Mouse (Mus musculus) limb, embryonic 11.5 days (tissue): Measurements from ENCODE around the gene Clec12a. TPM values are rescaled to one million over a fixed set of nuclear protein-coding genes. Genes with fewer than 3 reads are reported as not detected.

ENCODE experiments used
- ATAC-seq: fragments of 200-750 bp; cut with Nextera tagmentation; 2 replicates; pipeline ENCODE4 v1.8.0; 2017; ENCODE audit warnings: low read depth; ENCODE audit not compliant: insufficient number of reproducible peaks, low FRiP score, low TSS enrichment
- DNase-seq: peaks from one replicate; pipeline ENCODE4 v3.0.0-alpha.2; 2015; ENCODE audit warnings: low spot score
- H3K27ac ChIP-seq: fragments of 300-500 bp; sonication (generic); replicated peaks from 2 replicates; pipeline ENCODE4 v1.5.1; 2014; ENCODE audit warnings: low read depth, mild to moderate bottlenecking, low read length
- H3K27me3 ChIP-seq: fragments of 300-500 bp; sonication (generic); 2 replicates; pipeline ENCODE4 v1.6.1; 2014; ENCODE audit warnings: mild to moderate bottlenecking, low read length, mixed read lengths; ENCODE audit not compliant: control insufficient read depth, insufficient read depth
- H3K36me3 ChIP-seq: fragments of 300-500 bp; sonication (generic); 2 replicates; pipeline ENCODE4 v1.6.1; 2014; ENCODE audit warnings: mild to moderate bottlenecking, low read length, moderate library complexity, mixed read lengths; ENCODE audit not compliant: control insufficient read depth, insufficient read depth
- H3K4me1 ChIP-seq: fragments of 300-500 bp; sonication (generic); 2 replicates; pipeline ENCODE4 v1.6.1; 2014; ENCODE audit warnings: low read length, mixed read lengths; ENCODE audit not compliant: control insufficient read depth, insufficient read depth
- H3K4me2 ChIP-seq: fragments of 300-500 bp; sonication (generic); 2 replicates; pipeline ENCODE4 v1.6.1; 2014; ENCODE audit warnings: low read depth, mild to moderate bottlenecking, moderate library complexity; ENCODE audit not compliant: severe bottlenecking
- H3K4me3 ChIP-seq: fragments of 300-500 bp; sonication (generic); 2 replicates; pipeline ENCODE4 v1.5.1; 2014; ENCODE audit warnings: low read depth, low read length
- H3K9ac ChIP-seq: fragments of 300-500 bp; sonication (generic); 2 replicates; pipeline ENCODE4 v1.6.1; 2014; ENCODE audit warnings: mild to moderate bottlenecking, low read length
- H3K9me3 ChIP-seq: fragments of 300-500 bp; sonication (generic); 2 replicates; pipeline ENCODE4 v1.6.1; 2016; ENCODE audit warnings: low read length; ENCODE audit not compliant: control insufficient read depth
- WGBS: fragments of 180-500 bp; shearing (Covaris S2); extraction: QIAGEN DNeasy Blood & Tissue Kit; methylation state at CpG from one replicate; pipeline ENCODE4 v1.1.7; 2014; 5-methylcytosine and 5-hydroxymethylcytosine counted together
- polyA plus RNA-seq: library from polyadenylated mRNA; unstranded; fragments of >200 nt; fragmentation: Nextera tagmentation; extraction: Ambion mirVana; gene quantifications from 2 replicates; pipeline ENCODE4 v1.2.1, GENCODE M21; 2014

Gene Clec12a
- polyA plus RNA-seq, 1 experiment from 2014 or later: 0.29 TPM

GRCm38 (mm10) chr6:129326568-129327150 is 15.8 kb upstream of the Clec12a start:
- WGBS: 83% methylated on average over 13 of the region's 13 CpGs
- H3K27ac ChIP-seq: no peak overlapping the region
- no peak for ATAC-seq
- no peaks in the 10 kb centered on the region for H3K4me1 ChIP-seq
- H3K36me3 ChIP-seq: no peaks in the 10 kb centered on the region
- no peak overlapping the region for H3K4me2 ChIP-seq
- DNase-seq: no peak
- no peak overlapping the region for H3K9ac ChIP-seq
- H3K4me3 ChIP-seq: no peak overlapping the region
- no peaks in the 10 kb centered on the region for H3K9me3 ChIP-seq
- no peaks in the 10 kb centered on the region for H3K27me3 ChIP-seq

DNA sequence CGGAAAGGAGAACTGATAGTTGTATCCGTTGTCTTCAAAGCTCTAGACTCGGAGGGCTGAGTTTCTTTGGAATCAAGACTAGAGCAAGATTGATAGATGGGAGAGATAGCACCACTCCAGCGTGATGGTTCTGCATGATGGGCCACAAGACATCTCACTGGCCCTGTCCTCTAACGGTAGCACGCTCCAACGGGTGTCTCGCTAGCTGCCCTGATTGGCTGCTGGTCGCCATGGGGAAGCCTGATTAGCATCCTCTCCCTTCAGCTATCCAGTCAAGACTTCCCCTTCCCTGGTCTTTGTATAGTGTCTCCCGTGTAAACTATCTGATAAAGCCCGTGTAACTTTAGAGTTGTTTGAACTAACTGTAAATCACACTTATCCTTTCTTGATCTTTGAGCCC is 10.9 kb upstream of the Clec12a start, which contains the start of gene 4922502D21Rik:
Gene 4922502D21Rik, minus strand, starts transcription at position 187 of the 400 bp plus-strand sequence.
- Histone ChIP-seq H3K4me2 (no peak within 1 kb of the TSS), H3K27me3 (no peaks in the 10 kb centered on the region), H3K36me3 (no peaks in the 10 kb centered on the region), H3K27ac (no peak within 1 kb of the TSS), H3K9ac (no peak within 1 kb of the TSS), H3K4me1 (no peaks in the 10 kb centered on the region), H3K4me3 (no peak within 1 kb of the TSS), H3K9me3 (no peaks in the 10 kb centered on the region)
- ATAC-seq (no peak), DNase-seq (no peak)
- 64% methylated on average over 11 of the region's 11 CpGs for WGBS

- no peak overlapping the region for H3K27ac ChIP-seq
- H3K27me3 ChIP-seq: no peaks in the 10 kb centered on the region
- no peak overlapping the region for H3K4me3 ChIP-seq
- no peaks in the 10 kb centered on the region for H3K36me3 ChIP-seq
- no peaks in the 10 kb centered on the region for H3K9me3 ChIP-seq
- no peaks in the 10 kb centered on the region for H3K4me1 ChIP-seq
- 0 out of 2 replicates have a peak, but pooled peaks have one; percentile 62 for ATAC-seq
- no peak overlapping the region for H3K4me2 ChIP-seq
- WGBS: 40% methylated on average over 11 of the region's 11 CpGs
- H3K9ac ChIP-seq: no peak overlapping the region
- DNase-seq: peak; percentile 54
Observed at GRCm38 (mm10) chr6:129333674-129334078, 8.8 kb upstream of the Clec12a start.

GRCm38 (mm10) chr6:129337751-129338150 is 4.7 kb upstream of the Clec12a start:
- no peak overlapping the region for H3K4me2 ChIP-seq
- no peaks in the 10 kb centered on the region for H3K9me3 ChIP-seq
- H3K9ac ChIP-seq: no peak overlapping the region
- no peaks in the 10 kb centered on the region for H3K4me1 ChIP-seq
- no peaks in the 10 kb centered on the region for H3K36me3 ChIP-seq
- DNase-seq (no peak), ATAC-seq (no peak)
- H3K4me3 ChIP-seq: no peak overlapping the region
- H3K27me3 ChIP-seq: no peaks in the 10 kb centered on the region
- H3K27ac ChIP-seq: no peak overlapping the region
- WGBS: 83% methylated on average over 1 of the region's 1 CpGs

DNA sequence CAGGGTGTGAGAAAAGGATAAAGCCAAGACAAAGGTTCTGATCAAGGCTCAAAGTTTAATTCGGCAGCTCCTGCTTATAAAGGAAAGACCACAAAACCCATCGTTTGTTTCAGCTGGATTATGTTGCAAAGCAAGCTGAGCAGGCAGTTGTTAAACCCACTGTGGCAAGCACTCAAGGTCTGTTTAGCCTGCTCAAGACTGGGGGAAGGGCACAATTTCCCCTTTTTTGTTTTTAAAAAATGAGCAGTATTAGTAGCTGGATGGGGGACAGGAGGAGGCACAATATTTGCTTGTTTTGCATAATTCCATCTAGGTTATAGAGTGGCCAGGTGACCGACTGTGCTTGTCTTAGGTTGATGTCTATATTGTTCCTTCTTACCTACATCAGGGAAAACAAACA is 1.9 kb downstream of the Clec12a start:
- Histone ChIP-seq H3K36me3 (no peaks in the 10 kb centered on the region), H3K9me3 (no peaks in the 10 kb centered on the region), H3K4me2 (no peak overlapping the region), H3K27ac (no peak overlapping the region), H3K9ac (no peak overlapping the region), H3K27me3 (no peaks in the 10 kb centered on the region), H3K4me3 (no peak overlapping the region), H3K4me1 (no peaks in the 10 kb centered on the region)
- DNase-seq (no peak), ATAC-seq (no peak)
- WGBS: 77% methylated on average over 3 of the region's 3 CpGs

DNA sequence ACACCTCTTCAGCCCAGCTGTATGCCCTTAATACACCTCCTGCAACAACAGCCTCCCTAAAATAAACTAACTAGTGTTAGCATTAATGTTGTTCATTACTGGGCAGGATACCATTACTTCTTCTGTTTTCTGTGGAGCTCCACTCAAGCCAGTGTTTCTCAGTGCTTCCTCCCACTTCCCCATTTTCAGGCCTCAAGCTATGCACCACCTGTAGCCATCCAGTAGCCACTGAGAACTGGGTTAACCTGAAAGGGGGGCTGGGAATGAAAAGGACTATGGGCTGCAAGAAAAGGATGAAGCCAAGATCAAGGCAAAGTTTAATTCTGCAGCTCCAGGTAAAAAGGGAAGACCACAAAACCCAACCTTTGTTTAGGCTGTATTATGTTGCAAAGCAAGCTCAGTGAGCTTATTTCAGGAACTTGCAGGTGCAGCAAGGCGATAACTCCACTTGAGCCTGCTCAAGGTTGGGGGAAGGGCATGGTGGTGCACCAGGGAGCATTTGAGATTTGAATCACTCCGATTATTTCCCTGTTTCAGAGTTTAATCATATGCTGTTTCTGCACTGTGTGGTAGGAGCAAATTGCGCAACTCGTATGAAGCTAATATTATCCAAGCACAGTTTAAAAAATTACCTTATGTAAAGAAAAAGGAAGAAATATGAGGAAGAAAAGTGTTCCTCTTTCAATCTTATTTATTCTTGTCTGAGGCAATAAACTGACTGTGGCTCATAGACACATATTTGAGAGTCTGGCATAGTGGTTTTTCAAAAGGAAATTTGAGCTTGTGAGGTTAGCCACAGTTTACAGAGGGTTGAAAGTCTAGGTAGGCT is 7.2 kb downstream of the Clec12a start:
- DNase-seq (no peak), ATAC-seq (no peak)
- Histone ChIP-seq H3K27me3 (no peaks in the 10 kb centered on the region), H3K36me3 (no peaks in the 10 kb centered on the region), H3K9me3 (no peaks in the 10 kb centered on the region), H3K4me2 (no peak overlapping the region), H3K4me1 (no peaks in the 10 kb centered on the region), H3K27ac (no peak overlapping the region), H3K4me3 (no peak overlapping the region), H3K9ac (no peak overlapping the region)
- WGBS: 65% methylated on average over 4 of the region's 4 CpGs

- Histone ChIP-seq H3K27ac (no peak overlapping the region), H3K4me3 (no peak overlapping the region), H3K9me3 (no peaks in the 10 kb centered on the region), H3K36me3 (no peaks in the 10 kb centered on the region), H3K9ac (no peak overlapping the region), H3K27me3 (no peaks in the 10 kb centered on the region), H3K4me2 (no peak overlapping the region), H3K4me1 (no peaks in the 10 kb centered on the region)
- ATAC-seq (no peak), DNase-seq (no peak)
- 90% methylated on average over 3 of the region's 3 CpGs for WGBS
Observed at GRCm38 (mm10) chr6:129351091-129351490, 8.6 kb downstream of the Clec12a start.

DNA sequence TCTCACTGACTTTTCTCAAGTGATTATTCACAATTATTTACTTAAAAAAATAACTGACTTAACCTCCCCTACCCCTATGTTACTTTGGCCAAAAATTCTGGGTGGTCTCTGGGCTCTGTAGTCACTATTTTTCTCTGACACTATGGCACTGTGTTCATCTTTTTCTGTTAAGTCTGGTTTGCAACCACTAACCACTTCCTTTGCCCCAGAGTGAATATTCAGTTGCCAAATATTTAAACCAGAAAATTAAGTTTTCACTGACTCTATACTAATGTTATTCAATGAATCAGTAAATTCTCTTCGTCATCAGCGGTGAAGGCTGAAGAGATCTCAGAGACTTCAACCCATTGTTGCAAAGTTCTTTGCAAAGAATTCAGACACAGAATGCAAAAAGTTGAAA is 13.3 kb downstream of the Clec12a start:
- WGBS: 95% methylated on average over 2 of the region's 2 CpGs
- no peak for ATAC-seq
- no peak overlapping the region for H3K9ac ChIP-seq
- no peaks in the 10 kb centered on the region for H3K36me3 ChIP-seq
- no peaks in the 10 kb centered on the region for H3K9me3 ChIP-seq
- no peak overlapping the region for H3K4me2 ChIP-seq
- no peak overlapping the region for H3K27ac ChIP-seq
- H3K4me3 ChIP-seq: no peak overlapping the region
- H3K4me1 ChIP-seq: no peaks in the 10 kb centered on the region
- H3K27me3 ChIP-seq: no peaks in the 10 kb centered on the region
- no peak for DNase-seq
